Mouse (Mus musculus) ES-Bruce4 (cell line): Measurements from ENCODE around the gene Sppl2b. TPM values are rescaled to one million over a fixed set of nuclear protein-coding genes. Genes with fewer than 3 reads are reported as not detected.

ENCODE experiments used
- H3K27ac ChIP-seq: 2 replicates; pipeline ENCODE4 v1.5.1; 2012; ENCODE audit warnings: low read length, inconsistent platforms; ENCODE audit not compliant: insufficient read depth
- H3K27me3 ChIP-seq: 2 replicates; pipeline ENCODE4 v1.6.1; 2012; ENCODE audit warnings: mild to moderate bottlenecking, low read length, inconsistent platforms; ENCODE audit not compliant: control insufficient read depth, poor library complexity, insufficient read depth, severe bottlenecking
- H3K36me3 ChIP-seq: 2 replicates; pipeline ENCODE4 v1.6.1; 2012; ENCODE audit warnings: inconsistent platforms, mild to moderate bottlenecking, low read length, moderate library complexity; ENCODE audit not compliant: control insufficient read depth, poor library complexity, insufficient read depth, severe bottlenecking
- H3K4me1 ChIP-seq: one replicate; pipeline ENCODE4 v1.8.1; 2011; ENCODE audit warnings: low read length; ENCODE audit not compliant: control insufficient read depth, insufficient read depth
- H3K4me3 ChIP-seq: 2 replicates; pipeline ENCODE4 v1.5.1; 2011; ENCODE audit warnings: low read depth, mild to moderate bottlenecking, low read length
- H3K9ac ChIP-seq: 2 replicates; pipeline ENCODE4 v1.6.1; 2012; ENCODE audit warnings: low read depth, mild to moderate bottlenecking, inconsistent platforms; ENCODE audit not compliant: poor library complexity, severe bottlenecking
- H3K9me3 ChIP-seq: replicated peaks from 2 replicates; pipeline ENCODE4 v1.6.1; 2012; ENCODE audit warnings: mild to moderate bottlenecking, low read length, inconsistent platforms; ENCODE audit not compliant: control insufficient read depth, poor library complexity, insufficient read depth, severe bottlenecking
- CTCF ChIP-seq: IDR thresholded peaks from one replicate; pipeline ENCODE4 v1.8.1; 2011; ENCODE audit warnings: low read depth, low read length
- EP300 ChIP-seq: IDR thresholded peaks from 2 replicates; pipeline ENCODE4 v1.6.1; 2011; ENCODE audit warnings: low read depth, low read length; ENCODE audit not compliant: insufficient read depth
- POLR2A ChIP-seq: IDR thresholded peaks from one replicate; pipeline ENCODE4 v1.8.1; 2011; ENCODE audit warnings: low read length; ENCODE audit not compliant: insufficient read depth
- polyA plus RNA-seq: library from polyadenylated mRNA; stranded (reverse); fragments of >200 nt; gene quantifications from 2 replicates; pipeline ENCODE4 v1.2.4, GENCODE M21; 2011; ENCODE audit warnings: low read depth; ENCODE audit not compliant: missing spikeins, insufficient read depth, insufficient read length

Sppl2b gene
- polyA plus RNA-seq, 1 experiment, result 7.6 TPM

DNA sequence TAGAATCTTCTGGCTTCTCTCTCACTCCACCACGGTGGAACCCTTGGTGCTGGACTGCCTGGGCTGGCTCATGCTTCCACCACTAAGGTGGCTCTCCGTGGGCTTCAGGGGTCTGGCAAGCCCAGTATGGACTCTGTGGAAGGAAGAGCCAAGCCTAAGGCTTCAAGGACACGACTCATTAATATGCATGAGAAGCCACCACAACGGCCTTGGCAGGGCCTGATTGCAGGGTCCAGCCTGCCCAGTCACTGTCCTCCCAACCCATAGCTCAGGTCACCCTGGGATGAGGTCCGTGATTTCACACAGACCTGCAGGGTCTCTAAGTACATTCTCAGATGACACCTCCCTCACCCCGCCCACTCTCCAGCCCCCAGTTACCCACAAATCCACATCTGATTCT lies 15.2 kb upstream of the Sppl2b start:
- Histone ChIP-seq H3K4me1 (no peaks in the 10 kb centered on the region), H3K27me3 (0 out of 2 replicates have a peak, but pooled peaks cover 1% of the 10 kb centered on the region), H3K36me3 (no peaks in the 10 kb centered on the region), H3K27ac (no peak overlapping the region), H3K4me3 (no peak overlapping the region), H3K9me3 (no peaks in the 10 kb centered on the region), H3K9ac (no peak overlapping the region)
- TF ChIP-seq POLR2A, result no peak
- TF ChIP-seq EP300, result no peak
- TF ChIP-seq CTCF, result no peak

DNA sequence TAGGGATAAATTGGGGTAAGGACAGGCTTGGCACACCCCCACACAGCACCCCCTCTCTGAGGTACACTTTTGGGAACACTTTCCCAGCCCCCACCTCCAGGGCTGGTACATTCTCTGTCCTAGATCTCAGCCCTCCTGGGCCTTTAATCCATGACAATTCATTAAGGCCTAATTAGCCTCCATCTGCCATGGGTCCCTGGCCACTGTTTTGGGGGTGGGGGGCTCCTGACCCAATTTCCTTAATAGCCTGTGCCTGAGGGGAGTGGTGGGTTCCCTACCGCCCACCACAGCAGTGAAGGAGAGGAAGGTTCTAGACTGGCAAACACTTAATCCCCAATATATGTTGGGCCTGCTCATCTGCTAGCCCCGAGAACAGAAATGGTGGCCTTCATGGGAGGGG lies 13.4 kb upstream of the Sppl2b start:
- Histone ChIP-seq H3K27me3 (no peaks in the 10 kb centered on the region), H3K4me3 (no peak overlapping the region), H3K36me3 (no peaks in the 10 kb centered on the region), H3K9ac (no peak overlapping the region), H3K27ac (no peak overlapping the region), H3K9me3 (no peaks in the 10 kb centered on the region), H3K4me1 (no peaks in the 10 kb centered on the region)
- TF ChIP-seq EP300 (no peak), POLR2A (no peak), CTCF (no peak)

DNA sequence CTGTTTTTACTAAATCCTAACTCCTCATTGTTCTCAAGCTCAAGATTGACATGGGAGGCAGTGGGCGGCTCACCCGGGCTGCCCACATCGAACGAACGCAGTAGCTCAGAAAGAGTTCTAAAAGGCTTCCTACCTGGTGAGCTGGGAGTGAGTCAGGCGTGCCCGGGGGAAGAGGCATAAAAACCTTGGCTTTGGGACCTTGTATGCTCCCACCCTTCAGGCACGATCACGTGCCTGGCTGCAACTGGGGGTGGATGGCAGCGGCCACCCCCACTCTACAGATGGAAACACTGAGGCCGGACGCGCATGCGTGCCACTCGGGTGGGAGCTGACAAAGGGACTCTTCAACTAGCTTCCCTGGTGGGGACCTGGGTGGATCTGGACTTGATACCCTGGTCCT lies 12.7 kb upstream of the Sppl2b start:
- Histone ChIP-seq H3K4me3 (no peak overlapping the region), H3K9ac (no peak overlapping the region), H3K27ac (no peak overlapping the region), H3K4me1 (no peaks in the 10 kb centered on the region), H3K27me3 (no peaks in the 10 kb centered on the region), H3K9me3 (no peaks in the 10 kb centered on the region), H3K36me3 (no peaks in the 10 kb centered on the region)
- TF ChIP-seq CTCF, result no peak
- TF ChIP-seq EP300, result no peak
- no peak for TF ChIP-seq POLR2A

DNA sequence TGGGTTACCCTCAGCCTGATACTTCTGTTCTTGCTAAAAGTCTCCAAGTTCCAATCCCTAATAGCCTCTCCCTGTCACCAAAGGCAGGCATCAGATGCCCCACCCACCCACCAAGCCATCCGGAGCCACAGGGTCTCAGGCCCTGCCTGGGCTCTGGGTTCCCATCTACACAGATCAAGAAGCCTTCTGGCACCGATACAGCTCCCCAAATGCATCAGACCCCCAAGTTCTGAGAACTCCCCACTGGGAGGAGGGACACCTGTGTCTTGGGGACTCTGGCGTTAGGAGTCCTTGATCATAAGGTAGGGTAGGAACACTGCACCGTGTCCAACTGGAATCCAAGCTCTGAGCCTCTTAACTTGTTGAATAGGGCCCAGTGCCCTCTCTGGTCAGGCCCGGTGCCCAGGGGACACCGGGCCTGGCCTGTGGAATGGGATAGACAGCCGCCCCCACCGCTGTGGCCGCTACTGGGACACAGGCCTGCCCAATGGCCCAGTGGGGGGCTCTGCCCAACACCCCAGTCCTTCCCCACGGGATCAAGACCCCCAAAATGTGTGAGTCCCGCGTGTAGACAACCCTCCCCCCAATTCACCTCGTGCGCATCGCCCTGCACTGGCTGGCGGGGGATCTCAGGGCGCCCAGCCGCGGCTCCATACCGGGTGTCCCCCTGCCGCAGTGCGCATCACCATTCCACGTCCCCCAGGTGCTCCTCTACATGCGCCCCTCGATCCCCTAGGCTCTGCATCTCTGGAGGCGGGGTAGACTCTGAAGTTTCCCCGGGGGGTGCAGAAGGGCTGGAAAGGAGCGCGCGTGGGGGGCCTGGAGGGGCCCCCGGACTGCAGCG lies 11.8 kb upstream of the Sppl2b start:
- peak overlapping the region; percentile 52 for H3K4me3 ChIP-seq
- no peaks in the 10 kb centered on the region for H3K27me3 ChIP-seq
- peaks cover 3% of the 10 kb centered on the region for H3K4me1 ChIP-seq
- H3K27ac ChIP-seq, result no peak overlapping the region
- TF ChIP-seq POLR2A, result no peak
- TF ChIP-seq CTCF, result no peak
- TF ChIP-seq EP300, result no peak
- H3K9me3 ChIP-seq, result no peaks in the 10 kb centered on the region
- peak overlapping the region; percentile 63 for H3K9ac ChIP-seq
- no peaks in the 10 kb centered on the region for H3K36me3 ChIP-seq

DNA sequence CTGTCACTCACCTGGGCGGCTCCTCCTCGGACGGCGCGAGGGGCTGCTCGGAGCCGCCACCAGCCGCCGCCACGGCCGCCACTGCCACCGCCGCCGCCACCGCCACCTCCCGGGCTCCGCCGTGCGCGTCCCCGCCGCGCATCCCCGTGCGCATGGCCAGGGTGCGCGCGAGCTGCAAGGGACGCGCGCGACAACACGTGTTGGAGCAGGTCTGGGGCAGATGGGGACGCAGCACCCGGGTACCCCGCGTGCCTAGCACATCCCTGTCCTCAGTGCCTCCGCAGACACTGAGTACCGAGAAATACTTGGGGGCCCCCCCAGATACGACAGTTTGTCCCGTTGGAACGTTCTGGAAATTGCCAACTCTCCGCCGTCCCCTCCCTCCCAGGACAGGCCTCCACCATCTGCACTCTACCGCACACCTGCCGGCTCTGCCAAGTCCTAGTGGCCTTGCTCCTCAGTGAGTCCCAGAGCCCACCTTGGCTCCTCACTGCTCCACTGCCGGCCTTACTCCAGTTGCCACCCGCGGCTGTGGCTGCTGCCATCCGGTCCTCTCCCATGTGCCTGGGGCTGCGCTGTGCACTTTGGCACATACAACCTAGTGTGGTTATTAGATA lies 11.0 kb upstream of the Sppl2b start, which contains the start of gene Lingo3:
Gene Lingo3, minus strand, starts transcription at position 109 of the 617 bp plus-strand sequence.
- Histone ChIP-seq H3K27ac (no peak within 1 kb of the TSS), H3K36me3 (no peaks in the 10 kb centered on the region), H3K9ac (peak within 1 kb of the TSS; percentile 63), H3K9me3 (no peaks in the 10 kb centered on the region), H3K4me1 (peaks cover 3% of the 10 kb centered on the region), H3K27me3 (no peaks in the 10 kb centered on the region), H3K4me3 (peak within 1 kb of the TSS; percentile 52)
- no peak for TF ChIP-seq POLR2A
- TF ChIP-seq EP300, result no peak
- no peak for TF ChIP-seq CTCF
